Mouse (Mus musculus) intestine, postnatal 0 days (tissue): ENCODE measurements around the gene Tet2. TPM values are rescaled to one million over a fixed set of nuclear protein-coding genes. Genes with fewer than 3 reads are reported as not detected.

ENCODE experiments used
- ATAC-seq: fragments of 200-750 bp; cut with Nextera tagmentation; 2 replicates; pipeline ENCODE4 v1.8.0; 2017; ENCODE audit warnings: mild to moderate bottlenecking, moderate TSS enrichment, moderate library complexity
- H3K27ac ChIP-seq: fragments of 300-500 bp; sonication (generic); 2 replicates; pipeline ENCODE4 v1.5.1; 2014; ENCODE audit warnings: mild to moderate bottlenecking, low read depth, low read length, moderate library complexity
- H3K27me3 ChIP-seq: fragments of 300-500 bp; sonication (generic); replicated peaks from 2 replicates; pipeline ENCODE4 v1.6.1; 2014; ENCODE audit warnings: low read length, mixed read lengths; ENCODE audit not compliant: control insufficient read depth, insufficient read depth
- H3K36me3 ChIP-seq: fragments of 300-500 bp; sonication (generic); 2 replicates; pipeline ENCODE4 v1.6.1; 2014; ENCODE audit warnings: mild to moderate bottlenecking, moderate library complexity; ENCODE audit not compliant: control insufficient read depth, insufficient read depth
- H3K4me1 ChIP-seq: fragments of 300-500 bp; sonication (generic); replicated peaks from 2 replicates; pipeline ENCODE4 v1.6.1; 2014; ENCODE audit warnings: antibody characterized with exemption, low read length, mixed read lengths; ENCODE audit not compliant: control insufficient read depth, insufficient read depth
- H3K4me2 ChIP-seq: fragments of 300-500 bp; sonication (generic); replicated peaks from 2 replicates; pipeline ENCODE4 v1.6.1; 2014; ENCODE audit warnings: low read depth, mild to moderate bottlenecking, moderate library complexity
- H3K4me3 ChIP-seq: fragments of 300-500 bp; sonication (generic); 2 replicates; pipeline ENCODE4 v1.5.1; 2014; ENCODE audit warnings: low read depth, low read length
- H3K9ac ChIP-seq: fragments of 300-500 bp; sonication (generic); 2 replicates; pipeline ENCODE4 v1.6.1; 2014; ENCODE audit warnings: mild to moderate bottlenecking, low read depth, low read length
- H3K9me3 ChIP-seq: fragments of 300-500 bp; sonication (generic); 2 replicates; pipeline ENCODE4 v1.6.1; 2016; ENCODE audit warnings: mixed run types; ENCODE audit not compliant: control insufficient read depth
- CTCF ChIP-seq: sonication (generic); IDR thresholded peaks from 2 replicates; pipeline ENCODE4 v1.5.1; 2016; ENCODE audit warnings: low read depth, mild to moderate bottlenecking, control low read depth, antibody characterized with exemption, moderate library complexity
- WGBS: fragments of 180-500 bp; shearing (Covaris S2); extraction: QIAGEN DNeasy Blood & Tissue Kit; methylation state at CpG from one replicate; pipeline ENCODE4 v1.1.7; 2014; 5-methylcytosine and 5-hydroxymethylcytosine counted together
- polyA plus RNA-seq: library from polyadenylated mRNA; unstranded; fragments of >200 nt; fragmentation: Nextera tagmentation; extraction: Ambion mirVana; gene quantifications from 2 replicates; pipeline ENCODE4 v1.2.1, GENCODE M21; 2015

Tet2 gene
- polyA plus RNA-seq, 1 experiment from 2014 or later, result 10.0 TPM

DNA sequence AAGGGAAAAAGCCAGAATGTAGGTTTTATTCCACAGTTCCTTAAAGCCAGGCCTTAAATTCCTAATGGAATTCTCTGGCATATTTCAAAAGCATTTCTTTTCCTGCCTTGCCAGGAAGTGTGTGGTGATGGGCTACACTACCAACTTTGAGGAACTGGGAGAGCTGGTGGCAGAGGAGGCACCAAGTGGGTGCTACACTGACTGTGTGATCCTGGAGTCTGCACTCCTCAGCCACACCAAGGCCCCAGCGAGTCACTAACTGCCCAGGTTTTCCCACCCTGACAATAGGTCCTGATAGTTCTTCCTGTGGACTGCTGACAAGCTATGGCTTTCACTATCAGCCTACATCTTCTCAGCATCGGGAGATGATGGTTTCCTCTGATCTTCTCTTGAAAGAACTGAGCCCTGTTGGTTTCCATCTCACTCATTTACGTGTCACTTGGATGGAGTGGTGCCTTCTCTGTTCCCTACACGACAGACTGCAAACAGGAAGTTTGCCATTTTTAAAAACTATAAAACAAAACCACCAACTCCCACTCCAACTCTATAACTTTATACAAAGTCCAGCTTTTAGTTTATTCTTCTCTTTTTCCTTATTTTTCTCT, 18.7 kb downstream of the Tet2 start:
- Histone ChIP-seq H3K9ac (no peak overlapping the region), H3K4me3 (no peak overlapping the region), H3K27me3 (no peaks in the 10 kb centered on the region), H3K36me3 (peaks cover 3% of the 10 kb centered on the region; the same call in 1 of the 2 replicates), H3K4me1 (no peaks in the 10 kb centered on the region; the same call in 1 of the 2 replicates), H3K4me2 (no peak overlapping the region), H3K27ac (no peak overlapping the region), H3K9me3 (no peaks in the 10 kb centered on the region)
- TF ChIP-seq CTCF, result no peak
- ATAC-seq, result no peak
- WGBS, result 67% methylated on average over 4 of the region's 4 CpGs

- ATAC-seq, result no peak
- TF ChIP-seq CTCF, result no peak
- H3K4me2 ChIP-seq, result no peak overlapping the region
- no peak overlapping the region for H3K4me3 ChIP-seq
- no peak overlapping the region for H3K9ac ChIP-seq
- peaks cover 3% of the 10 kb centered on the region; the same call in 1 of the 2 replicates for H3K36me3 ChIP-seq
- H3K27ac ChIP-seq, result no peak overlapping the region
- H3K9me3 ChIP-seq, result no peaks in the 10 kb centered on the region
- no peaks in the 10 kb centered on the region; the same call in 1 of the 2 replicates for H3K4me1 ChIP-seq
- WGBS, result 58% methylated on average over 1 of the region's 1 CpGs
- H3K27me3 ChIP-seq, result no peaks in the 10 kb centered on the region
Observed at GRCm38 (mm10) chr3:133525578-133525977, 19.4 kb downstream of the Tet2 start.

DNA sequence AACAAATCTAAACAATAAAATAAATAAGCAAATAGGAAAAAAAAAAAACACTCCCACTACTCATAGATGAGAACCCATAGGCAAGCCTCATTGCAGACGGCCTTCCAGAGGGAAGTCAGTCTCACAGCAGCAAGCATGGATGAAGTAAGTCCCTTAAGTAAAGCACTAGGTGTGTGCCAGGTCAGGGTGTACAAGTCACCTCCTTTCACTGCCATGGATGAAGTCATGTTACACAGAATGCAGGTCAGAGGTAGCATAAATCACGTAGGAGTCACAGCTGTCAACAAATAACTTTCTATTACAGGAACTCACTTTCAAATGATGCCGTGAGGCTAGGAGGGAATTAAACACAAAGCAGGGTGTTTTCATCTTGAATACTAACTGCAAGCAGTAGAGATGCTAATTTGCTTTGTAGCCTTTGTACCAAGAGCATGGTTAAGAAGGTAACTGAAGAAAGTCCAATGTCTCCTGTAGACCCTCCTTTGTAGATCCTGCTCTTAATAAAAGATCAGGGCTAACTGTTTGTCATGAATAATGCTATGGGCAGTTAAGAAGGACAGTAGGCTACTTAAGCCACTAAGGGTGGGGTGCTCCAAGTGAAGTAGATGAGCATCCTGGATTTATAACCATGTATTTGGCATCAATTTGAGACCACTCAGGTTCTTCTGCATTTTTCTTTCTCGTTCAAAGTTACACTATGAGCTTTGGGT, 20.4 kb downstream of the Tet2 start:
- no peak overlapping the region for H3K4me2 ChIP-seq
- no peak for TF ChIP-seq CTCF
- ATAC-seq, result no peak
- WGBS, result 72% methylated on average over 4 of the region's 4 CpGs
- H3K27me3 ChIP-seq, result no peaks in the 10 kb centered on the region
- peaks cover 3% of the 10 kb centered on the region; the same call in 1 of the 2 replicates for H3K36me3 ChIP-seq
- no peak overlapping the region for H3K9ac ChIP-seq
- H3K4me3 ChIP-seq, result no peak overlapping the region
- H3K4me1 ChIP-seq, result no peaks in the 10 kb centered on the region; the same call in 1 of the 2 replicates
- no peak overlapping the region for H3K27ac ChIP-seq
- no peaks in the 10 kb centered on the region for H3K9me3 ChIP-seq

- Histone ChIP-seq H3K27ac (no peak overlapping the region), H3K27me3 (no peaks in the 10 kb centered on the region), H3K9ac (no peak overlapping the region), H3K4me3 (no peak overlapping the region), H3K9me3 (no peaks in the 10 kb centered on the region), H3K36me3 (peaks cover 3% of the 10 kb centered on the region; the same call in 1 of the 2 replicates), H3K4me2 (no peak overlapping the region), H3K4me1 (no peaks in the 10 kb centered on the region; the same call in 1 of the 2 replicates)
- ATAC-seq, result no peak
- TF ChIP-seq CTCF, result no peak
- WGBS, result 70% methylated on average over 6 of the region's 6 CpGs
Observed at GRCm38 (mm10) chr3:133523191-133523590, 21.7 kb downstream of the Tet2 start.

DNA sequence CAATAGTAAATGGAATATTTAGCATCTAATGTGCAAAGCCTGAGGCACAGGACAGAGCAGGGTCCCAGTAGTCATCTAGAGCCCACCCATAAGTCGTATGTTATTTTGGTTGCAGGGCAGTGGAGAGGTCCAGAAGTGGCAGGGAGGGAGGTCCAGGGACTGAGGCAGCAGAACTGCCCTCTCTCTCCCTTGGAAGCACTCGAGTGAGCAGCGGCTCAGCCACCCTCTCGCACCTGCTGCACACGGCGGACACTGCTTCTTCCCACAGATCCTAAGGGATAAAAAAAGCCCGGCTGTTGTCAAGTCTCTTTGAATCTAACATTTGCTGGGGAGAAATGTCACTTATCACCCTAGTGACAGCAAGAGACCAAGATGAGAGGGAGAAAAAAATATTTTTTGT, 22.6 kb downstream of the Tet2 start:
- no peak overlapping the region for H3K4me3 ChIP-seq
- WGBS, result 86% methylated on average over 7 of the region's 7 CpGs
- H3K9me3 ChIP-seq, result no peaks in the 10 kb centered on the region
- no peaks in the 10 kb centered on the region for H3K27me3 ChIP-seq
- H3K27ac ChIP-seq, result no peak overlapping the region
- H3K4me1 ChIP-seq, result no peaks in the 10 kb centered on the region; the same call in 1 of the 2 replicates
- no peak for ATAC-seq
- H3K9ac ChIP-seq, result no peak overlapping the region
- H3K4me2 ChIP-seq, result no peak overlapping the region
- TF ChIP-seq CTCF, result no peak
- H3K36me3 ChIP-seq, result peaks cover 3% of the 10 kb centered on the region; the same call in 1 of the 2 replicates

- TF ChIP-seq CTCF, result no peak
- Histone ChIP-seq H3K4me3 (no peak overlapping the region), H3K9me3 (no peaks in the 10 kb centered on the region), H3K4me1 (no peaks in the 10 kb centered on the region; the same call in 1 of the 2 replicates), H3K27me3 (no peaks in the 10 kb centered on the region), H3K36me3 (peaks cover 3% of the 10 kb centered on the region; the same call in 1 of the 2 replicates), H3K9ac (no peak overlapping the region), H3K27ac (no peak overlapping the region), H3K4me2 (no peak overlapping the region)
- ATAC-seq, result no peak
- WGBS, result 84% methylated on average over 3 of the region's 3 CpGs
Observed at GRCm38 (mm10) chr3:133518801-133519200, 26.1 kb downstream of the Tet2 start.
